Mouse (Mus musculus): ENCODE measurements around the gene Ddx49. TPM values are rescaled to one million over a fixed set of nuclear protein-coding genes. Genes with fewer than 3 reads are reported as not detected.

Gene Ddx49
- 10 to 100 TPM; 37.2 to 46.4 TPM for total RNA-seq (2021)

DNA sequence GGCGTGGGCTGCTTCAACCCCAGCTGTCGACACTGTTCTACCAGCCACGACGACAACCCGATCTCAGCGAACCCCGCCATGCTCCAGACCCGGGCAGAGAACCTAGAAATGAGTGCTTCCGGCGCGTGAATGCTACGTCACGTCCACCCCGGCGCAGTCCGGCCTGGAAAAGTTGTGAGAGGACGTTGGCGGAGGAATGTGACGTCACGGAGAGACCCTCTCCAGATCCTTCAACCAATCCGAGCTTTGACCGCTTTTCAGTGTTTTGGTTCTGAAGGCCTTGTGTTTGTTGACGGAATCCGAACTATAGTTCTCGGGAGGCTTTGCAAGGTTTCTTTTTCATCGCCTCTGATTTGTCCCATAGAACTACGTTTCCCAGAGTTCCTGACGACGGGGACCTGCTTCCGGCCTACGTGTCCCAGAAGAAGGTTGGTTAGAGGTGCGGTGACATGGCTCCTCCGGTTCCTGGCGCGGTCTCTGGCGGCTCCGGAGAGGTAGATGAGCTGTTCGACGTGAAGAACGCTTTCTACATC, at the start of gene Ddx49, which contains the start of gene Cope:
TSS of gene Ddx49 (minus strand) at position 132 of the 533 bp plus-strand sequence.
TSS of gene Cope (plus strand) at position 161 of the 533 bp plus-strand sequence.
- peak; percentile 94 for DNase-seq

DNA sequence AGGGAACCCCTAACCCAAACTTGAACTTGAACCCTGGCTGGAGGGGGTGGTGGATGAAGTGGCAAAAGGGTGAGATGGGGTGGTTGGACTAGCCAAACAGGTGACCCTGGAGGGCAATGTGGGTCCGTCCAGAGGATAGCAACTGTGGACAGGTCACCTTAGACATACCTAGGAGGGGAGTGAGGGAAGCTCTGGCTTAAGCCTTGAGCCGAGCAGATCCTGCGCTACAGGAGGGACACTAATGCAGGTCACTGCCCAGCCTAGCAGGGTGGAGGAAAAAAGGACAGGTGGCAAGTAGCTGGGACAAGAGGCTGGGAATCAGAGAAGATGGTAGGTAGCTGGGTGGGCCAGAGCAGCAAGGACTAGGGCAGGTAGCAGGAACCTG, 49.7 kb upstream of the Ddx49 start:
- no peak for DNase-seq

DNA sequence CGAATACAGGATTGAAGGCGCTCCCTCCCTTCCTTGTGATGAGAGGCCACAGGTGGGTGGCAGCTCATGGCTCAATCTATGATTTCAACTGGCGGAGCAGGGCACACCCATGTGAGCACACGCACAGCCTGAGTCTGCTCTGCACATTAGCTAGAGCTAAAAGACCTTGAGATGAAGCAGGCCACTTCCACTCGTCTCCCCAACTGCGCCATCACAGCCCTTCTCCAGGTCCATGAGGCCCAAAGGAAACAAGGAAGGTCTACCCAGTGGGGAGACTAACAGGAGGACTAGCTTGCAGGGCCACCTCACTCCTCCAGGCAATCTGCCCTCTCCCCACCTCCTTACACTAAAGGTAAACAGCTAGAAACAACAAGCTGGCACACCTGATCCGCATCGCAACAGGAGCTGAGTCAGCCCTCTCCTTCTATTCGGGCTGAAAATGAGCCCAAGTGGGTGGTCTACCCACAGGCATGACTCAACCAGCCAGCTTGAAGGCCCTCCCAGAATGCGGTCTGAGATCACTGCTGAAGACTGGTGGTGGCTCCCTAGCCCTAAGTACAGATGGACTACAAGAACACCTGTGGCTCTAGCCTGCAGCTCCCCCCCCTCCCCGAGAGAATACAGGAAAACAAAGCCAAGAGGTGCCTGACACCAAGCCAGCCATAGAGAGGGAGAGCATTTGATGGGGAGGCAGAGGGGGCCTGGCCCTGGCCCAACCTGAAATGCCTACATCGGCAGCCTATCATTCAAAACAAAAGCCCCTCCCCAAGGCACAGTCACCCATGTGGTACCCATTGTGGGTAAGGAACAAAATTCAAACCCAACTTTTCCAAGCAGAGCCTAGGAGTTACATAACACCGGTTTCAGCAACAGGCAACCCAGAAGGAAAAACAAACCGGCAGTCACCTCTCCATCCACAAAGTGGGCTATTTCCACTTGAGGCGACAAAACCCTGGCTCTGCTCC, 49.0 kb upstream of the Ddx49 start:
- no peak for DNase-seq

DNA sequence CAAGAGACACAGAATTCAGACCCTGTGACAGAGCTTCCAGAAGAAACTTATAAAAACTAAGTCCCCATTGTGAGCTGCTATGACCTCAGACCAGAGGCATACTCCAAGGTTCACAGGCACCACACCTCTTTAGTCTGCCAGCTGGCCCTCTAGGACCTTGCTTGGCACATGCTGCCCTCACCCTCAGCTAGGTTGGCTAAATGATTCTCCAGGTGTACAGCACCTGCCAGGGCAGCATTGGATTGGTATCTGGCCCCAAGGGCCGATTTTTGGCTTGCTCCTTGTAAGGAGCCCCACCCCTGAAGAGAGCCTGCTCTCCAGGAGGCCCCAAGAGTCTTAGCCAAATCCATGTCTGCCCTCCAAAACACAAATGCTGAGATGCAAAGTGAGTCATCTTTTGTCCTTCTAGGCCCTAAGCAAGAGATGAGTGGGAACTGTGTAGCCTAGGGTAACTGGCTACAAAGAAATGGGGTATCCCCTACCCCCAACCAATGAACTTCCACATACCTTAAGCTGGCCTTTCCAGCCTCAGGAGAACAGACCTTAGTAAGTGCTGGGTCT, 45.7 kb upstream of the Ddx49 start:
- no peak for DNase-seq

DNA sequence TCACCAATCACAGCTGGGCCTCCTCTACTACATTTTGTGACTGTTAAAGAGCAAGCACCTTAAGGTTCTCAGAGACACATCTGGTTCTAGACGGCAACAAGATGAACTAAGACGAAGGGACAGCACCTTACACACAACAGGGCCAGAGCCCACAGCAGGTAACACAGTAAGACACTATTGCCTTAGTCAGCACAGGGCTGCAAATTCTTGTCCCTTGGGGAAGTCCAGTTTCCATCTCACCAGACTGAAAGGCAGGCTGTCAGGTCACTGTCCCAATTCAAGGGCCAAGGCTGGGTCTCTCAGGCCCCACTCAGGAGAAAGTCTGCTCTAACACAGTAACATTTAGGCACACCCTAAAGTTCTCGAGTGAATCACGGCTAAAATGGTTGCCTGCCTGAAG, 45.2 kb upstream of the Ddx49 start:
- no peak for DNase-seq

DNA sequence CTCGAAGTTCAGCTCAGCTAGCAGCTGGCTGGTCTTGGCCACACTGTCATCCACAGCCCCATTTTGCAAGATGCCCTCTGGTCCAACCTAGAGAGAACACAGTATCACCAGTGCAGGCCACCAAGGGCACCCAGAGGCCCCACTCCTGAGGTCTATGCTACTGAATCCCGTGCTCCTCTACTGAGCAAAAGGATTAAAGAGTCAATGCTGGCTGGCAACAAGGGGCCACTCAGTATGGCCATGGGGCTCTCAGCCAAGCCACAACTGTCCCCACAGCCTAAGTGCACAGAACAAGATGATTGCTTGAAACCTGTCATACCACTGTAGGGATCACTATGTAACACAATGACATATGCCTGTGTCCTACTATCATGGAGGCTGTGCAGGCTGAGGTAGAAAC, 42.0 kb upstream of the Ddx49 start:
- DNase-seq = no peak

DNA sequence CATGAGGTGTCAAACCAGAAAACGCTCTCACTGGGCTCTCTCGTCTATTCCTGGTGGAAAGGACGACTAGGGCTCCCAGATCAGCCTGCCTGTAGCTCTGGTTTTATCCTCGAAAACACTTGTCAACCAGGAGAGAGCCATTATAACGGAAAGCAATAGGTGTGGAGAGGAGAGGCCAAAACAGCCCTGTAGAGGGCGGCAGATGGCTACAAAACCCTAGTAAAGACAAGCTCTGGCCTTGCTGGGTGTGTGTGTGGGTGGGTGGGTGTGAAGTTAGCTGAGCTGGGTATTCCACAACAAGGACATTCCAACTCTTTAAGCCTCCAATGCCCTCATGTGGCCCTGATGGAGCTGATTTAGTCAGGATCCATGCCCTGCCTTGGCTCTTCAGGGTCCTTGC, 41.4 kb upstream of the Ddx49 start:
- DNase-seq = peak; percentile 62

DNA sequence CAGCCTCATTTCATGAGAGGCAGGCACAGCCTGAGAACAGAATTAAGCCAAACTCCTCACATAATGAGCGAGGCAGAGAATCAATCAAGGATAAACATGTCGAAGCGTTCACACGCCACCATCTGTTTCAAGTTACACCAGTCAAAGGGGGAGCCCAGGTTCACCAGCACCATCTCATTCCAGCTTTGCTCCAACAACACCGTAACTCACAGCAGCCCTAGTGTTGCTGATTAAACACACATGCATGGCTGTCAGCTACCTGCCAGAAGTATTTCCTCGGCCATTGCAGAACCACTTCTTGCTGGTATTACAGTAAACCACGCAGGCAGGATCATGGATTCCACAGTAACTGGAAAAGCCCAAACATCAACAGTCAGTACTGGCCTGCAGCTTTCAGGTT, 40.8 kb upstream of the Ddx49 start:
- DNase-seq = no peak

DNA sequence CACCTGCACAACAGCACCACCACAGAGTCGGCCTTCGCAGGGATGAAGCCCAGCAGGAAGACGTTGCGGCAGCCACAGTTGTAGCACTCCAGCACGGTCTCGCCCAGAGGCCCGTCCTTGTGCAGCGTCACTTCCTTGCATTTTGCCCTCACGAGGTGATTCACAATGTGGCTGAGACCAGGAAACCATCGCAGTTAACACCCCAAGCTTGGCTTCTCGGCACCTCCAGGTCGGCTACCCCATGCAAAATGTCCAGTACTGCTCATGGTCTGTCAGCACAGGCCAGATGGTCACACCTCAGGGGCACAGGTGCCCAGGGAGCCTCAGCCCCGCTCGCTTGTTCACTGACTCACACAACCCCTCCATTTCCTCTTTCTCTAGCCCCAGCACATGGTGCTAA, 39.7 kb upstream of the Ddx49 start:
- no peak for DNase-seq

DNA sequence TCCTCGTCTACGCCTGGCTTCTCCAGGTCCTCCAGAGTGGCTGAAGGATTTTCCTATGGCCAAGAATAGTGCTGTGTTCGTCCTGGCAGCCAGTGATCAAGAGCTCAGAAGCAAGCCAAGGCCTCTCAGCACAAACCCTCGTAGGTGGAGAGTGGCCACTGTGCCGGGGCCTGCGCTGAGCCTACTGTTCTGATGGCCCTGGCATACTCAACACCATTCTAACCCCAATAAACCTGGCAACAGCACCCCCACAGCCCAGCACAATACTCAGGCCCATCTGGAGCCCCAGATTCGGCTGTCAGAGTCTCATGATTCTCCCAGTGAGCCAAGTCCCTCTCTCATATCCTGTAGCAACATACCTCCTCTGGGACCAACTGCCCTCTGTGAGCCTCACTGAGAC, 38.4 kb upstream of the Ddx49 start:
- DNase-seq = no peak

DNA sequence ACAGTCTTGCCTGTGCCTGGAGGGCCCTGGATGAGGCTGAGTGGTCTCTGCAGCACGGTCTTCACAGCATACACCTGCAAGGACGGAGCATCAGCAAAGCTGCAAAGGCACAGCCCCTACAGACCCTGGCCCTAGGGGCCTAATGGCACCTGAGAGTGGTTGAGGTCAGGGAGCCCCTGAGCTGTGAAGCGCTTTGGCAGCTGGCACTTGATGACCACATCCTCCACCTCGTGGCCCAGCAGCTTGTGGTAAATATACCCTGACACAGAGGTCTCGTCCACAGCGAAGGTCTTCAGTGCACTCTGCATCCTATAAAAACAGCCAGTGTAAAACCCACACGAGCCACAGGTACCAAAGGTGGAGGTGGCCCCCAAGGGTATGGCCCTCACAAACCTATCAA, 36.6 kb upstream of the Ddx49 start:
- DNase-seq = no peak

DNA sequence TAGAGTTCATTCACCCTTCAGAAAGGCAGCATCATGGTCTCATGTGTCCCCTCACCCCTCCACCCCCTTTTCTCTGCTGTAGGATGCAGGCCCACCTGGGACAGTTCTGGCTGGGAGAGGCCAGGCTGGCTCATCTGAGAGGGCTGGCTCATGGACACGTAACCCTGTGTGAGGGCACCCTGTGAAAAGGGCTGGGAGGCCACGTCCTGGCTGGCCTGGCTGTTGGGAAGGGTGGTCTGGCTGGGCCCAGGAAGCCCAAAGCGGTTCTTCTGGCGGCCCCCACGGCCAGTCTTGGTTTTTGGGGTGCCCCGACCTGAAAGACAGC, 30.6 kb upstream of the Ddx49 start:
- DNase-seq = no peak

DNA sequence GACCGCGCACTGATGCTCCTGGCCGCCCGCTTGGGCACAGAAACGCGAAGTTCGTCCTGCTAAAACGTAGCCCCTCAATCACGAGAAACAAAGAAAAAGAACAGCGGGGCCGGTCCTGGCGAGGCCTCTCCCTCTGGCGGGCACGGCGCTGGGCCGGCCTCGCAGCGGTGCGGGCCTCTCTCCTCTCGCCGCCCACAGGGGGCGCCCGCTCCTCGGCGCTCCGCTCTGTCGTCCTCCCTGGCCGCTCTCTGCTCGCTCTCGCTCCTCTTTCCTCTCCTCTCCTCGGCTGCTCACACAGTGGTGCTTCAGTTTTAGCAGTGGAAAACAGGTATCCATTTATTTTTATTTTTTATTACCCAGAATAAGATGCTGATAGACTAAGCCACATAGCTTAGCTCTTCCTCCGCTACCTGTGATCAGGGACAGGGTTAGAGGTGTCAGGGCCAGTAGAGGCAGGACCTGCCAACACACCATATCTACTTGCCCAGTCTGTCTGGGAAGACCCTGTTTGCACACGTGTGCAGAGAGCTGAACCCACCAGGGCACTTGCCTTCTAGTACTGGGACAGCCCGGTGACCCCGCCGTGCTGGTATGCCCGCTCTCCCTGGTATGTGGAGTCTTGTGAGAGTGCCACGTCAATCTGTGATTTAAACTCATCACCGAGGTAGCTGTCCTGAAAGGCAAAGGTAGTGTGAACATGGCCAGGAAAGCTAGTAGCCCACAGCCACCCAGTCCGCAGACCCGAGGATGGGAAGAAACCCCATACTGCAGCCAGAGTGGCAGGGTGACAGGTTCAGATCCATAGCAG, 30.0 kb upstream of the Ddx49 start:
- DNase-seq = peak; percentile 82

DNA sequence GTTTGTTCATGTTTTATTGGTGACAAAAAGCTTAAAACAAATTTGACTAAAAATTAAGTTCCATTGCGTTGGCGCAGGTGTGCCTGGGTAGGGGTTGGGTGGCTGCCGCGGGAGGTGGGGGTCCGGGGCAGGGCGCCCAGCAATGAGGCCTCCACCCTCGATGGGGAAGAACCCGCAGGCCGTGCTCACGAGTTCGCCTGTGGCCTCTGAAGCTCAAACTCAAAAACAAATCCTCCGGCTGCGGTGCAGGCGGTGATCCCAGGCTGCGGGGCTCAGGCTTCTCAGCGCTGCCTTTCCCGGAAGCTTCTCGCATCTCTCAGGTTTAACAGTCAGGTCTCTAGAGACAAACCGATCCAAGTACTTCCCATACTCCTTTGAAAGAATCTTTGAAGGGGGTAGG, 29.2 kb upstream of the Ddx49 start:
- DNase-seq = no peak

DNA sequence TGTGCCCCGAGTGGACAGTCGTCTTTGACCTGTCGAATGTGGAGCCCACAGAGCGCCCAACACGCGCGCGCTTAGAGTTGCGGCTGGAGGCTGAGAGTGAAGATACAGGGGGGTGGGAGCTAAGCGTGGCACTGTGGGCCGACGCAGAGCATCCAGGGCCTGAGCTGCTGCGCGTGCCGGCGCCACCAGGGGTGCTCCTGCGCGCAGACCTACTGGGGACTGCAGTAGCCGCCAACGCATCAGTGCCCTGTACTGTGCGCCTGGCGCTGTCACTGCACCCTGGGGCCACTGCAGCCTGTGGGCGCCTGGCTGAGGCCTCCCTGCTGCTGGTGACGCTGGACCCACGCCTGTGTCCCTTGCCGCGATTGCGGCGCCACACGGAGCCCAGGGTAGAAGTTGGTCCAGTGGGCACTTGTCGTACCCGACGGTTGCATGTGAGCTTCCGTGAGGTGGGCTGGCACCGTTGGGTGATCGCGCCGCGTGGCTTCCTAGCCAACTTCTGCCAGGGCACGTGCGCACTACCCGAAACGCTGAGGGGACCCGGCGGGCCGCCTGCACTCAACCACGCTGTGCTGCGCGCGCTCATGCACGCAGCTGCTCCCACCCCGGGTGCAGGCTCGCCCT, 28.6 kb upstream of the Ddx49 start:
- peak; percentile 72 for DNase-seq

DNA sequence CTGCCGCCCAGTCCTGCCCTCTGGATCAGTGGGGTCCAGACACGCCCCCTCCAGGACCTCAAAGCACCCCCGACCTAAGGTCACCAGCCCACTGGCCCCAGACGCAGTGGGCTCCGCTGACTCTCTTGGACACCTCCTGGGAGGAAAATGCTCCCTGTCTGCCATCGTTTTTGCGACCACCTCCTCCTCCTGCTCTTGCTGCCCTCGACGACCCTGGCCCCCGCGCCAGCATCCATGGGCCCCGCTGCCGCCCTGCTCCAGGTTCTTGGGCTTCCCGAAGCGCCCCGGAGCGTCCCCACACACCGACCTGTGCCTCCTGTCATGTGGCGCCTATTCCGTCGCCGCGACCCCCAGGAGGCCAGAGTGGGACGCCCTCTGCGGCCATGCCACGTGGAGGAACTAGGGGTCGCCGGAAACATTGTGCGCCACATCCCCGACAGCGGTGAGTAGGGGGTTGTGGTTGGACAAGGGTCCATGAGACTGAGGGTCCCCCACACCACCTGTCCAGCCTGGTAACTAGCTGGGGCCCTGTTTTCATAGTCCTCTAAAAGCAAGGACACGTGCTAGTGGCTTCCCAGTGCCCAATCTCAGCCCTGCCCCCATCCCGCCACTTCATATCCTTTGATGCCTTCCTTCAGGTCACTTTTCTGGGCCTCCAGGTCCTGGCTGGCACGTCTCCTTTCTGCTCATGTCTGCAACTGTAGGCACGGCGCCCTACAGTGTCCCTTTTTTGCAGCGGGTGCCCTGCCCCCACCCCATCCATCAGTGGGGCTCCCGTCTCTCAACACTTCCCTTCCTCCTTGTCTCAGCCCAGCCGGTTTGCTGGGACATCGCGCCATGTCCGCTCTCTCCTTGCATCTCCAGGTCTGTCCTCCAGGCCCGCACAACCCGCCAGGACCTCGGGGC, 27.8 kb upstream of the Ddx49 start:
- DNase-seq = no peak

DNA sequence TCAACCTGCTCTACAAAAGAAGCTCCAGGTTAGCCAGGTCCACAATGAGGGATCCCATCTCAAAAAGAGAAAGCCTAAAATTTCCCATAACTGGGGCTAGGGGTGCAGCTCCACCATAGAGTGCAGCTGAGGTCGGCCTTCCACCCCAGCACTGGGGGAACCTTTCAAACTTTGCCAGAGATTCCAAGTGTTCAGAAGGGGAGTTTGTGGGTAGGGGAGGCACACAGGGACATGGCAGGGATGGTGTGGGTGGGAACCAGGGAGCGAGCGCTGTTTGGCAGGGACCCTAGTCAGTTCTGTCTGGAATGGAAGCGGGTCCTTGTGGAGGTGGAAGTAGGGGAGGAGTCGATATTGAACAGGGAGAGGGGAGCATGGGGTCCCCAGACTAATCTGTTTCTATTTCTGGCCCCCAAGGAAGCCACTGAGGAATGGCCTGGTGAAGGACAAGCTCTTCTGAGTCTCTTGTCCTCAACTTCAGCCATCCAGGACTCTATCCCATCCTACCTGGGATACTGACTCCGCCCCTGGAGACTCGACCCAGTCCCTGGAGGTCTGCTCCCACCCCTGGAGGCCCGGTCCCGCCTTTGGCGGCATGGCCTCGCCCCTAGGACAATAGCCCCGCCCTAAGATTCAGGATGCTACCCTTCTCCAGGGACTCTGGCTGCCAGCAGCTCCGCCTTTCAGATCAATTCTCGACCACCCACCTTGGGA, 27.0 kb upstream of the Ddx49 start, which contains the start of gene Gdf1:
TSS of gene Gdf1 (plus strand) at position 694 of the 711 bp plus-strand sequence.
- no peak for DNase-seq

DNA sequence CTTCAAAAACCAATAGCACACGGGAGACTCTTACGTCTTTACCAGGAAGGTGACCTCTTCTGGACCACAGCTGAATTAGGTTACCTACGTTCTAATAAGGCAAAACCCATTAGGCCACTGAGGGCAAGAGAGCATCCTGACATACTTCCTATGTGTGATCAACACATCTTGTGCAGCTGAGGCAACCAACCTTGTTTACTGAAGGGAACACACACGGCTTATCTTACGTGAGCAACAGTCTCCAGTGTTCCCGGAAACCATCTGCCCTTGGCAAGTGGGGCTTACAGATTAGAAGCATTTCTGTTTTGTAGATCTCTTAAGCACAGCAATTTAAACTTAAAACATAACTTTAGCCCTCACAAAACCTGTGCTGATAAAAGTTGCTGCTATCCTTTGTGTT, 25.2 kb upstream of the Ddx49 start:
- no peak for DNase-seq

DNA sequence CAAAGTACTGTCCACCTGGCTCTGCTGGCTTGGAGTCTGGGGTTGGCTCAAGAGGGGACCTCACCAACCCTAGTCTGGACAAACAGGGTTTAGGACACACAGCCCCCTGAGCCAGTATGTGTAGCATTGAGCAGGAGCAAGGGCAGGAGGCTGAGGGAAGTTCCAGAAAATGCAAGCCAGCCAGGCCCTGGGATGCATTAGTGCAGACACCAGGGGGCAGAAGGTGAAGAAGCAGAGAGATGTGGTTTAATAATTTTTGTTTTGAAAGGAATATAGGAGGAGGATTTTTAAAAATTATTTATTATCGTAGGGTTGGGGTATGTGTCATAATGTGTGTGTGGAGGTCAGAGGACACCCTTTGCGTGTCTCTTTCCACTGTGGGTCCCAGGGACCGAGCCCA, 21.4 kb upstream of the Ddx49 start:
- no peak for DNase-seq

DNA sequence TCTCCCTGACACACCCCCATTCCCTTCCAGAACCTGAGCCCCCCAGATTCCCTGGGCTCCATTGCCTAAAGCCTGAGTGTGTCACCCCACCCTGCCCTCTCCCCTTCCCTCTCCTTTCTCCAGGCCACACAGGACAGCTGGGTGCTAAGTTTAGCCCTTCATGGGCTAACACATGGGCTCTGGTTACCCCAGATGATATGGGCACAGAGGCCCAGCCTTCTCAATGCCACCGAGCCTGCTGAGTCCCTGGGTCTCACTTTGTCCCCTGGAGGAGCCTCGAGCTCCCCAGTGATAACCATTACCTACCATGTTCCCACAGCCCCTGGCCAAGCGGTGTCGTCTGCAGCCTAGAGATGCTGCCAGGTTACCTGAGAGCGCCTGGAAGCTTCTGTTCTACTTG, 15.6 kb upstream of the Ddx49 start:
- no peak for DNase-seq

Data from heart, postnatal 4 days (tissue).